Mouse (Mus musculus): ENCODE results near the gene Tspan32. TPM values are rescaled to one million over a fixed set of nuclear protein-coding genes. Genes with fewer than 3 reads are reported as not detected.

Gene Tspan32
- polyA plus RNA-seq, 3 experiments from 2014 or later = 280 to 663 (median 591) TPM

GRCm38 (mm10) chr7:143034519-143035450, 29.9 kb downstream of the Tspan32 start:
- no peak for ATAC-seq

GRCm38 (mm10) chr7:143036787-143037186, 31.9 kb downstream of the Tspan32 start:
- ATAC-seq = no peak

- no peak for ATAC-seq
Observed at GRCm38 (mm10) chr7:143037306-143037705, 32.5 kb downstream of the Tspan32 start.

GRCm38 (mm10) chr7:143038174-143038931, 33.5 kb downstream of the Tspan32 start:
- ATAC-seq = peak; percentile 43

GRCm38 (mm10) chr7:143040561-143040960, 35.7 kb downstream of the Tspan32 start:
- ATAC-seq = no peak

GRCm38 (mm10) chr7:143041138-143041822, 36.4 kb downstream of the Tspan32 start:
- ATAC-seq = no peak

GRCm38 (mm10) chr7:143042089-143042488, 37.2 kb downstream of the Tspan32 start:
- no peak for ATAC-seq

- ATAC-seq = no peak
Observed at GRCm38 (mm10) chr7:143042897-143043300, 38.1 kb downstream of the Tspan32 start.

- ATAC-seq = no peak
Observed at GRCm38 (mm10) chr7:143044049-143044825, 39.4 kb downstream of the Tspan32 start.

GRCm38 (mm10) chr7:143044826-143045206, 40.0 kb downstream of the Tspan32 start:
- no peak for ATAC-seq

GRCm38 (mm10) chr7:143046358-143046757, 41.5 kb downstream of the Tspan32 start:
- no peak for ATAC-seq

GRCm38 (mm10) chr7:143049331-143049730, 44.5 kb downstream of the Tspan32 start:
- ATAC-seq = no peak

- no peak for ATAC-seq
Observed at GRCm38 (mm10) chr7:143049841-143050816, 45.3 kb downstream of the Tspan32 start.

GRCm38 (mm10) chr7:143051316-143051715, 46.5 kb downstream of the Tspan32 start:
- ATAC-seq = no peak

- ATAC-seq = peak; percentile 77
Observed at GRCm38 (mm10) chr7:143052626-143053007, 47.8 kb downstream of the Tspan32 start, which contains the start of gene Cd81. Gene Cd81, plus strand, starts transcription at chr7:143052739.

- peak; percentile 32 for ATAC-seq
Observed at GRCm38 (mm10) chr7:143053008-143053899, 48.4 kb downstream of the Tspan32 start.

GRCm38 (mm10) chr7:143053961-143054611, 49.2 kb downstream of the Tspan32 start:
- ATAC-seq = no peak

- ATAC-seq = no peak
Observed at GRCm38 (mm10) chr7:143054612-143054965, 49.7 kb downstream of the Tspan32 start.

GRCm38 (mm10) chr7:143055001-143055400, 50.2 kb downstream of the Tspan32 start:
- no peak for ATAC-seq

All from inflammation-experienced regulatory T-cells, adult 6 months (primary cell).